Mouse (Mus musculus) testis, postnatal 10 days (tissue): ENCODE data around the gene Fxr2.
A peak's percentile ranks its signal among the peaks of the same experiment; 100 is the strongest.

Experiments
- DNase-seq: peaks from one replicate; pipeline ENCODE4 v3.0.0; 2021; ENCODE audit warnings: low spot score

Gene Fxr2

GRCm38 (mm10) chr11:69657462-69657881 lies 24.7 kb downstream of the Fxr2 start:
- no peak for DNase-seq

GRCm38 (mm10) chr11:69661221-69661881 lies 28.6 kb downstream of the Fxr2 start:
- peak; percentile 60 for DNase-seq

- DNase-seq, result peak; percentile 92
These were observed 29.6 kb downstream of the Fxr2 start, which contains the start of gene Mpdu1 for GRCm38 (mm10) chr11:69662213-69662966. Gene Mpdu1, minus strand, starts transcription at chr11:69662642.

GRCm38 (mm10) chr11:69662967-69663671 lies 30.3 kb downstream of the Fxr2 start:
- DNase-seq, result no peak

GRCm38 (mm10) chr11:69663795-69664194 lies 31.0 kb downstream of the Fxr2 start:
- no peak for DNase-seq

- DNase-seq, result no peak
These were observed 32.1 kb downstream of the Fxr2 start for GRCm38 (mm10) chr11:69664841-69665240.

- no peak for DNase-seq
These were observed 32.7 kb downstream of the Fxr2 start for GRCm38 (mm10) chr11:69665457-69665960.

GRCm38 (mm10) chr11:69665961-69666664 lies 33.3 kb downstream of the Fxr2 start, which contains the start of gene Cd68:
Gene Cd68, minus strand, starts transcription at chr11:69666153.
- DNase-seq, result no peak

- DNase-seq, result no peak
These were observed 33.8 kb downstream of the Fxr2 start for GRCm38 (mm10) chr11:69666665-69667005.

GRCm38 (mm10) chr11:69670786-69671725 lies 38.3 kb downstream of the Fxr2 start:
- peak; percentile 98 for DNase-seq

GRCm38 (mm10) chr11:69671726-69672124 lies 38.9 kb downstream of the Fxr2 start:
- no peak for DNase-seq

GRCm38 (mm10) chr11:69672211-69672706 lies 39.5 kb downstream of the Fxr2 start, which contains the start of gene Eif4a1:
Gene Eif4a1, minus strand, starts transcription at chr11:69672423.
- DNase-seq, result peak; percentile 99

- no peak for DNase-seq
These were observed 46.4 kb downstream of the Fxr2 start for GRCm38 (mm10) chr11:69679144-69679543.

- DNase-seq, result no peak
These were observed 47.5 kb downstream of the Fxr2 start for GRCm38 (mm10) chr11:69680136-69680855.

- DNase-seq, result peak; percentile 98
These were observed 48.8 kb downstream of the Fxr2 start, which contains the start of gene Senp3 for GRCm38 (mm10) chr11:69681314-69682208. Gene Senp3, minus strand, starts transcription at chr11:69682084.

- DNase-seq, result peak; percentile 61
These were observed 49.5 kb downstream of the Fxr2 start for GRCm38 (mm10) chr11:69682209-69682839.

GRCm38 (mm10) chr11:69682840-69683533 lies 50.2 kb downstream of the Fxr2 start:
- DNase-seq, result peak; percentile 95

GRCm38 (mm10) chr11:69683576-69683975 lies 50.8 kb downstream of the Fxr2 start:
- no peak for DNase-seq
